Mouse (Mus musculus): ENCODE measurements around the gene AA467197.

DNA sequence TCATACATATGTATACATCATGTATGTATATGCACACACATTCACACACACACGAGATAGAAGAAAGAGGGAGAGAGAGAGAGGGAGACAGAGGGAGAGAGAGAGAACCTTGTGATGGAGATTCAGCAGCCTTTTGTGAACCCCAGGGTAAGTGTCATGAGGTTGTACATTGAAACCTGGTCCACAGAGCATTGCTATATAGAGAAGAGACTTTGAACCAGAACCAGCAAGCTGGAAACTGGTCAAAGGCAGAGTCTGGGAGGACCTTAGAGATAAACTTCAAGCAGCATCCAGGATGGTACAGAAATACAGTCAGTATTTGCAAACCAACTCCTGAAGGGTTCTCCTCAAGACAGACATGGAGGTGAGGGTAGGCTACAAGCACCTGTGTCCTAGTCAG, 46.4 kb upstream of the AA467197 start:
- TF ChIP-seq CTCF (IDR thresholded peaks at IDR 0.05; ENCODE audit: control insufficient read depth, insufficient read depth, low read length) (no peak), POLR2A (IDR thresholded peaks at IDR 0.05; ENCODE audit: borderline replicate concordance, control insufficient read depth, low read depth, low read length) (no peak)

Measured in bone marrow, adult 2 months (tissue).